Mouse (Mus musculus) WW6 (cell line): ENCODE measurements around the gene Nr3c2.

Source experiments
- DNase-seq: peaks from one replicate; pipeline ENCODE4 v3.0.0-alpha.2; 2013; ENCODE audit warnings: low read depth, low spot score

The Nr3c2 gene

GRCm38 (mm10) chr8:76899411-76900154, at the start of gene Nr3c2:
Nr3c2 (plus strand) TSS chr8:76899442.
- DNase-seq = peak; percentile 22

DNA sequence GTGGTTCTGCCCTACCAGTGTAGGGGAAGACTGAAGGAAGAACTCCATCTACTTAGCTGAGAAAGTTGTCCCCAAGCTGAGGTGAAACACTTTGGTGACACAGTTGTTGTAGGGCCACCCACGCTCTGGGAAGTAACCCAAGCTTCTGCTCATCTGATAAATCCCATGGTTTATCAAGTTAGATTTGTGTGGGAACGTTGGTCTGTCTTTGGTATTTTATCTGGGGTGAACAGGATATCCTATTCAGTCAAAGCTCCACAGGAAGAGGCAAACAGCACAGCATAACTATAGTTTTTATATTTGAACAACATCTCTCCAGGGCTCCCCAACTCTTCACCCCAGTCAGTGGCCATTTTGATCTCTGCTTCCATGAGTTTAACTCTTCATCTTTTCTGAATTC, 40.7 kb upstream of the Nr3c2 start:
- no peak for DNase-seq

- no peak for DNase-seq
These were observed 39.5 kb upstream of the Nr3c2 start for GRCm38 (mm10) chr8:76859709-76860108.

- no peak for DNase-seq
These were observed 36.2 kb upstream of the Nr3c2 start for GRCm38 (mm10) chr8:76863066-76863465.

- DNase-seq = no peak
These were observed 22.4 kb upstream of the Nr3c2 start for GRCm38 (mm10) chr8:76876809-76877208.

- DNase-seq = no peak
These were observed 2.2 kb upstream of the Nr3c2 start for GRCm38 (mm10) chr8:76897050-76897449.

DNA sequence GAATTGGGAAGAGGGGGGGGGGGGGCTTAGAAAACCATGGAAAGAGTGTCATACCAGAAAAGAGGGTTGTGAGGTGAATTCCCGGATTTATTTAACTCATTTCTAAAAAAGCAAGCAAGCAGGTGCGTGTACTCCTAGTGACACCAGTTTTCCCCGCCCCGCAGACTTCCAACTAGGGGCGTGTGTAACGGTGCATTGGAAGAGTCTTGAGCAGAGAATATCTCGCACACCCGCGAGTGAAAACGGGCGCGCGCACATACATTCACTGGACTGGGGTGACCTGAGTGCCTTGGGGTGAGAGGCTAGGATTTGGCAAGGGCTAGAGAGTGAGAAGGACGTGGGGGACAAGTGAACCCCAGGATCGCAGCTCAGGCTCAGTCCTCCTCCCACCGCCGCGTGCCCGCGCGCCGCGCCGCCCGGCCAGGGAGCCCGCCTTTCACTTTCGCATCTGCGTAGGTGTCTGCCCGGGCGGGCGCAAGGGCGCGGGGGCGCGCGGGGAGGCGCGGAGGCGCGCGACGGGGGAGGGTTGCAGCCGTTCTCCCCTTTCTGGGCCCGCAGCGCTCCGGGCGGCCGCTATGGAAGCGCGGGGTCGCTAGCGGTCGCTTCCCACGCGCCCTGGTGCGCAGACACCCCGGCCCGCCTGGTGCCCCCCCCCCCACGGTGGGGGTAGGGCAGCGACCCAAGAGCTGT, 376 bp upstream of the Nr3c2 start:
- DNase-seq = peak; percentile 36

- peak; percentile 18 for DNase-seq
These were observed 1.2 kb downstream of the Nr3c2 start for GRCm38 (mm10) chr8:76900155-76901141.

DNA sequence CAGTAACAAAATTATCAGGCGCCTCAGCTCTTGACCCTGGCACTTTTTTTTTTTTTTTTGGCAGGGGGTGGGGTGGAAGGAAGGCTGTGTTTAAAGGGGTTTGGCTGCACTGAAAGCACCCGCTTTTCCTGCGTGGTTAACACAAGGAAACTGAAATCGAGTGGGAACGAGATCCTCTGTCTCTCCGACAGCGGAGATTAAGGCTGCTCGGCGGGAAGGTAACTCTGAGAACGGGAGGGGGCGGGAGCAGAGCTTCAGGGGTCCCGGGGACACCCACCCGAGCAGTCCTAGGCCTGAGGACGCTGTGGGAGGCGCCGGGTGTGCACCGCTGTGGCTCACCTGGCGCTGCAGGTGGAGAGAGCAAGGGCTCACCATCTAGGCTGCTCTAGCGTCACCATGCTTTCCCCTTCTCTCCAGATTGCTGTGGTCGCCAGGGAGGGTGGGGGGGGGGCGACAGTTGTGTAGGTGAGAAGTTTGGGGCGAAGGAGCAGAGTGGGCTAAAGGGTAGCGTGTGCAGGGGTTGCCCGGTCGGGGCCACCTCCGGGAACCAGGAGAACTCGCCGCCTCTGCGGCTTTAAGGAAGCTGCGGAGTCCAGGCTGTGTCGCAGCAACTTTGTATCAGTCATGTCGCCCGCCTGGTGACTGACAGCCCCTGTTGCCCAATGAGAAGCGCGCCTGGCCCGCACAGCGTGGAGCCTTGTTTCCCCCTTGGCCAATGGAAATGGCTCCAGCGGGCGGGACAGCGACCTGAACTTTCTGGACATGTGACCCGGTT, 2.4 kb downstream of the Nr3c2 start:
- DNase-seq = peak; percentile 96

GRCm38 (mm10) chr8:76902205-76903078, 3.2 kb downstream of the Nr3c2 start:
- DNase-seq = no peak

GRCm38 (mm10) chr8:76911206-76911605, 12.0 kb downstream of the Nr3c2 start:
- DNase-seq = no peak

- no peak for DNase-seq
These were observed 13.4 kb downstream of the Nr3c2 start for GRCm38 (mm10) chr8:76912678-76913077.

DNA sequence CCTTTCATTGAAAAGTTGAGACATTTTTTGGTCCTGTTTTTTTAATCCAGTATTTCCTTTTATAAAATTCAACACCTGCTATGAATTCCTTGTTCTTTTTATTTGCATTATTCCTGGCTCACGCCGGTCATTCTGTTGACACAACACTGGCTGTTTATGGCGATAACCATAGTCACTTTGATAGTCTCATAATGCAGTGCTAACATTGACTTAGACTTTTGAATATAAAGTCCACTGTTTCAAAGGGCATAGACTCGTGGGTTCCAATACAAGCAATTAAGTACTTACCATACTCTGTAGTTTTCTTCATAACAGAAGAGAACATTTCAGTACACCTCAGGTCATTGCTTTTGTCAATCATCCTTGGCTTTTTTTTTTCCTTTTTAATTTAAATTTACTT, 14.0 kb downstream of the Nr3c2 start:
- no peak for DNase-seq

DNA sequence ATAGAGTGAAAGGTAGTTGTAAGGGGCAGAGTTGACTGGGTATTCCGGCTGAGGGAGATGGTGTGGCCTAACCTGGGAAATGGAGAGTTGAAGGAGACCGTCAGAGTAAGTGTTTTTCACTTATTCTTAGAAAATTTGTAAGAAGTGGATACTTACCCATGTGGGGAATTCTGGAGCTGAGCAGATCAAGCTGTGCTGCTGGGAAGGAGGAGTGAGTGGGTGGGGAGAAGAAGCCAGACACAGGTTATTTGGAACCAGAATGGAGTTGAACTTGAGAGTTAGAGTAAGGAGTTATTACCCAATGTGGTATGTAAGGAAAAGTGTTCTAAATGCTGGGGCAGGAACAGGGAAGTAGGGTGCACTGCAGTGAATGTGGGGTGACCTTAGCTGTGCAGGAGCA, 16.0 kb downstream of the Nr3c2 start:
- DNase-seq = no peak

GRCm38 (mm10) chr8:76919546-76919945, 20.3 kb downstream of the Nr3c2 start:
- no peak for DNase-seq

DNA sequence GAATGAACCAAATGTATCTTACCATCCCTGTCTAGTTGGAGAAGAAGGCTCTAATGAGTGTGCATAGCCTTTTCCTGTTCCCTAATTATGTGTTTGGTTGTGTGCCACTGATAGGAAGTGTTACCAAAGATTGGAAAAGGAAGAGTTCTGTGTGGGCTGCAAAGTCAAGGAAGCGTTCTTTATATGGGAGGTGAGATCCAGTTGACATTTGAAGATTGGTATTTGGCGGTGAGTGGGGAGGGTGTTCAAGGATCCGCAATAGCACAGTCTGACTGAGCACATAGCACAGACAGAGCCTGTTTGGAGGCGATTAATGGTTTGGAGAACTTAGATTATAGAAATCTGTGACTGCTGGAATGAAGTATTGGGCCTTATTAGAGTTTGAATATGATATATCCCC, 24.9 kb downstream of the Nr3c2 start:
- no peak for DNase-seq

- DNase-seq = no peak
These were observed 29.1 kb downstream of the Nr3c2 start for GRCm38 (mm10) chr8:76928326-76928725.

- no peak for DNase-seq
These were observed 29.6 kb downstream of the Nr3c2 start for GRCm38 (mm10) chr8:76928808-76929207.

DNA sequence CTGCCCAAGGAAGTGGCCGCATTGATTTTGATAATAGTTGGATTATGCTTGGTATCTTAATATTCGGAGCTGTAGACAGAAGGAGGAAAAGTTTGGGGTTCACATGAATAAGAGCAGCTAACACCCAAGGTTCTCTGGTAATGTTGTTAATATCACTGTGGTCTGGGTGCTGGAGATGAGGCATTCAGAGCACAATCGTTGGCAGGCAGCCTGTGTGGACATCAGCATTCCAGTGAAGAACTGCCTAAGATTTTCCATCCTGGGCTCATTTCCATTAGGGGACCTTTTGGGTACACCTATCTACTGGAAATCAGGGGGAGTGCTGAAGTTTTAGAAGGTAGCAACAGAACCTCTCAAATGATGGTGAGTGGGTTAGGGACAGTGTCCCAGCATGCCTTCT, 65.8 kb downstream of the Nr3c2 start:
- no peak for DNase-seq

GRCm38 (mm10) chr8:76971187-76971586, 71.9 kb downstream of the Nr3c2 start:
- DNase-seq = no peak
